Mouse (Mus musculus) ES-E14 (cell line): ENCODE results near the gene Avl9.

ENCODE experiments used
- CHD2 ChIP-seq: IDR thresholded peaks from 2 replicates; pipeline ENCODE4 v1.6.1; 2014; ENCODE audit warnings: mild to moderate bottlenecking, low read depth, low read length, inconsistent platforms
- HCFC1 ChIP-seq: IDR thresholded peaks from 2 replicates; pipeline ENCODE4 v1.6.1; 2012; ENCODE audit warnings: low read length, inconsistent platforms, borderline replicate concordance; ENCODE audit not compliant: insufficient read depth
- MAFK ChIP-seq: IDR thresholded peaks from 2 replicates; pipeline ENCODE4 v1.6.1; 2014; ENCODE audit warnings: mild to moderate bottlenecking, low read depth, low read length, inconsistent platforms; ENCODE audit not compliant: insufficient read depth
- ZC3H11A ChIP-seq: IDR thresholded peaks from 2 replicates; pipeline ENCODE4 v1.6.1; 2012; ENCODE audit warnings: low read depth, mild to moderate bottlenecking, inconsistent platforms, low read length, borderline replicate concordance
- ZNF384 ChIP-seq: IDR thresholded peaks from 2 replicates; pipeline ENCODE4 v1.6.1; 2012; ENCODE audit warnings: low read depth, low read length, inconsistent platforms

- TF ChIP-seq ZC3H11A (no peak), MAFK (no peak), ZNF384 (no peak), HCFC1 (0 out of 2 replicates have a peak, but pooled peaks have one; percentile 33), CHD2 (no peak)
Observed at GRCm38 (mm10) chr6:56797311-56798151, 82.8 kb downstream of the Avl9 start, which contains the start of gene Kbtbd2.
